In genomic region chr9:13623892-13624422, GRCm38 (mm10) we compare ENCODE assay signal across 22 mouse cellular contexts.
DNase-seq lines count a peak whose midpoint lies in the region; ATAC-seq lines count a peak whose summit lies in the region.
"Had no signal": no experiment of that assay in that cellular context is flagged by ENCODE, and none has a peak within 500 bp of the region (broad histone marks: within the 10 kb centered on the region; RNA-seq: fewer than 3 reads in every experiment).

No protein-coding gene starts in this region.

- peak; percentile 28 for DNase-seq in forebrain, embryonic 14.5 days (ENCODE audit: low spot score)
- DNase-seq in heart, embryonic 10.5 days (ENCODE audit: low spot score), result peak; percentile 16
- no peak for DNase-seq in heart, postnatal 4 days
- DNase-seq in right cerebral cortex, adult 18-20 months, result peak; percentile 4
- DNase-seq in right cerebral cortex, adult 2 months (ENCODE audit: low spot score in 2 of 2), result no peak
- DNase-seq in kidney, postnatal 25 days, result no peak
- DNase-seq: adrenal gland, adult 8-10 months; adrenal gland, postnatal 36 days; B cell, adult 2 months; cerebellum, postnatal 25 days; gastrocnemius, postnatal 10 days; heart, adult 18-20 months; heart, postnatal 14 days had no signal

- no peak overlapping the region for H3K4me3 ChIP-seq in forebrain, embryonic 14.5 days (ENCODE audit: low read depth, low read length)
- H3K4me3 ChIP-seq in forebrain, embryonic 12.5 days (replicated peaks), result no peak overlapping the region
- no peak overlapping the region for H3K4me3 ChIP-seq in heart, embryonic 10.5 days
- H3K4me3 ChIP-seq: embryonic facial prominence, embryonic 12.5 days; heart, embryonic 15.5 days; hindbrain, embryonic 10.5 days; intestine, embryonic 15.5 days had no signal

- ATAC-seq in forebrain, embryonic 14.5 days, result no peak
- ATAC-seq in forebrain, embryonic 12.5 days (ENCODE audit: low FRiP score), result no peak
- ATAC-seq: CD4-positive, CD25-positive, alpha-beta regulatory T cell, adult 4 months; intestine, embryonic 15.5 days had no signal

- no peaks in the 10 kb centered on the region for H3K36me3 ChIP-seq in forebrain, embryonic 14.5 days (ENCODE audit: control insufficient read depth, insufficient read depth, low read length)
- peaks cover 9% of the 10 kb centered on the region for H3K36me3 ChIP-seq in forebrain, embryonic 12.5 days (replicated peaks)
- peaks cover 17% of the 10 kb centered on the region for H3K36me3 ChIP-seq in heart, embryonic 10.5 days
- H3K36me3 ChIP-seq: G1E; intestine, embryonic 15.5 days had no signal

- H3K27me3 ChIP-seq in forebrain, embryonic 14.5 days (replicated peaks; ENCODE audit: control insufficient read depth, insufficient read depth, low read length), result no peaks in the 10 kb centered on the region
- no peaks in the 10 kb centered on the region for H3K27me3 ChIP-seq in forebrain, embryonic 12.5 days
- no peaks in the 10 kb centered on the region for H3K27me3 ChIP-seq in heart, embryonic 10.5 days (ENCODE audit: insufficient read depth, poor library complexity, severe bottlenecking)
- H3K27me3 ChIP-seq: embryonic facial prominence, embryonic 12.5 days; heart, embryonic 15.5 days; intestine, embryonic 15.5 days had no signal

- WGBS in forebrain, embryonic 14.5 days, result 95% methylated on average over 3 of the region's 3 CpGs
- WGBS in forebrain, embryonic 12.5 days, result 95% methylated on average over 3 of the region's 3 CpGs
- WGBS in heart, embryonic 10.5 days, result 95% methylated on average over 3 of the region's 3 CpGs

- no peak overlapping the region for H3K27ac ChIP-seq in forebrain, embryonic 14.5 days (ENCODE audit: low read depth, low read length)
- H3K27ac ChIP-seq in forebrain, embryonic 12.5 days, result no peak overlapping the region
- no peak overlapping the region for H3K27ac ChIP-seq in heart, embryonic 10.5 days
- H3K27ac ChIP-seq: embryonic facial prominence, embryonic 12.5 days; heart, embryonic 15.5 days; hindbrain, embryonic 10.5 days; hindbrain, embryonic 14.5 days; intestine, embryonic 15.5 days had no signal

- no peak overlapping the region for H3K9ac ChIP-seq in forebrain, embryonic 14.5 days (ENCODE audit: low read length)
- H3K9ac ChIP-seq in forebrain, embryonic 12.5 days, result no peak overlapping the region
- H3K9ac ChIP-seq: embryonic facial prominence, embryonic 12.5 days; heart, embryonic 15.5 days; hindbrain, embryonic 14.5 days; intestine, embryonic 15.5 days had no signal

- H3K4me1 ChIP-seq in forebrain, embryonic 14.5 days (ENCODE audit: control insufficient read depth, insufficient read depth, low read length), result peaks cover 4% of the 10 kb centered on the region; the same call in 1 of the 2 replicates
- peaks cover 10% of the 10 kb centered on the region for H3K4me1 ChIP-seq in forebrain, embryonic 12.5 days
- H3K4me1 ChIP-seq in heart, embryonic 10.5 days, result no peaks in the 10 kb centered on the region
- H3K4me1 ChIP-seq: embryonic facial prominence, embryonic 12.5 days; intestine, embryonic 15.5 days had no signal

- no peak overlapping the region for H3K4me2 ChIP-seq in forebrain, embryonic 14.5 days (ENCODE audit: low read length)
- no peak overlapping the region for H3K4me2 ChIP-seq in forebrain, embryonic 12.5 days
- H3K4me2 ChIP-seq: embryonic facial prominence, embryonic 12.5 days; heart, embryonic 11.5 days; heart, embryonic 15.5 days; hindbrain, embryonic 14.5 days; intestine, embryonic 15.5 days had no signal

- no peaks in the 10 kb centered on the region for H3K9me3 ChIP-seq in forebrain, embryonic 14.5 days (replicated peaks; ENCODE audit: control insufficient read depth, low read length)
- H3K9me3 ChIP-seq in forebrain, embryonic 12.5 days, result no peaks in the 10 kb centered on the region
- H3K9me3 ChIP-seq in heart, embryonic 10.5 days, result no peaks in the 10 kb centered on the region
- H3K9me3 ChIP-seq: embryonic facial prominence, embryonic 12.5 days; G1E; heart, embryonic 15.5 days; hindbrain, embryonic 10.5 days; intestine, embryonic 15.5 days had no signal

Comparison
In these comparisons a context has a peak if more than half of its experiments do, and no peak if none do; other contexts are left out.
1. DNase-seq: peak in forebrain, embryonic 14.5 days (single experiment), heart, embryonic 10.5 days (single experiment) and right cerebral cortex, adult 18-20 months (single experiment); none in heart, postnatal 4 days (single experiment), right cerebral cortex, adult 2 months (0 of 2) and kidney, postnatal 25 days (0 of 2).